Mouse (Mus musculus) lung, embryonic 15.5 days (tissue): ENCODE measurements around the gene Dpf3. TPM values are rescaled to one million over a fixed set of nuclear protein-coding genes. Genes with fewer than 3 reads are reported as not detected.
A peak's percentile ranks its signal among the peaks of the same experiment; 100 is the strongest.

Experiments
- ATAC-seq: fragments of 200-750 bp; cut with Nextera tagmentation; 2 replicates; pipeline ENCODE4 v1.8.0; 2017; ENCODE audit warnings: moderate number of reproducible peaks, borderline replicate concordance; ENCODE audit not compliant: low FRiP score, low TSS enrichment; ENCODE audit errors: extremely low read depth
- H3K27ac ChIP-seq: fragments of 300-500 bp; sonication (generic); 2 replicates; pipeline ENCODE4 v1.5.1; 2015; ENCODE audit warnings: moderate library complexity, mild to moderate bottlenecking, inconsistent platforms
- H3K27me3 ChIP-seq: fragments of 300-500 bp; sonication (generic); 2 replicates; pipeline ENCODE4 v1.6.1; 2015; ENCODE audit warnings: inconsistent platforms
- H3K36me3 ChIP-seq: fragments of 300-500 bp; sonication (generic); 2 replicates; pipeline ENCODE4 v1.6.1; 2015; ENCODE audit warnings: inconsistent platforms
- H3K4me1 ChIP-seq: fragments of 300-500 bp; sonication (generic); 2 replicates; pipeline ENCODE4 v1.6.1; 2015; ENCODE audit warnings: inconsistent platforms
- H3K4me2 ChIP-seq: fragments of 300-500 bp; sonication (generic); 2 replicates; pipeline ENCODE4 v1.6.1; 2015; ENCODE audit warnings: inconsistent platforms, mild to moderate bottlenecking, moderate library complexity
- H3K4me3 ChIP-seq: fragments of 300-500 bp; sonication (generic); 2 replicates; pipeline ENCODE4 v1.5.1; 2015; ENCODE audit warnings: mild to moderate bottlenecking, inconsistent platforms
- H3K9ac ChIP-seq: fragments of 300-500 bp; sonication (generic); 2 replicates; pipeline ENCODE4 v1.6.1; 2015; ENCODE audit warnings: inconsistent platforms
- H3K9me3 ChIP-seq: fragments of 300-500 bp; sonication (generic); 2 replicates; pipeline ENCODE4 v1.6.1; 2016; ENCODE audit warnings: inconsistent platforms
- WGBS: fragments of 180-500 bp; shearing (Covaris S2); methylation state at CpG from one replicate; pipeline ENCODE4 v1.1.7; 2015; 5-methylcytosine and 5-hydroxymethylcytosine counted together
- polyA plus RNA-seq: library from polyadenylated mRNA; unstranded; fragments of >200 nt; fragmentation: Nextera tagmentation; extraction: Ambion mirVana; gene quantifications from 2 replicates; pipeline ENCODE4 v1.2.1, GENCODE M21; 2015

Gene Dpf3
- polyA plus RNA-seq, 1 experiment from 2014 or later = 3.7 TPM

GRCm38 (mm10) chr12:83405374-83406125 is 82.0 kb downstream of the Dpf3 start:
- WGBS = 84% methylated on average over 12 of the region's 12 CpGs
- no peak overlapping the region for H3K4me2 ChIP-seq
- H3K9ac ChIP-seq = no peak overlapping the region
- no peaks in the 10 kb centered on the region for H3K27me3 ChIP-seq
- no peaks in the 10 kb centered on the region for H3K4me1 ChIP-seq
- no peak for ATAC-seq
- no peaks in the 10 kb centered on the region for H3K9me3 ChIP-seq
- H3K36me3 ChIP-seq = no peaks in the 10 kb centered on the region
- no peak overlapping the region for H3K27ac ChIP-seq
- no peak overlapping the region for H3K4me3 ChIP-seq

- H3K27me3 ChIP-seq = no peaks in the 10 kb centered on the region
Measured at GRCm38 (mm10) chr12:83402270-83402669, 85.2 kb downstream of the Dpf3 start.

GRCm38 (mm10) chr12:83392011-83392410 is 95.5 kb downstream of the Dpf3 start:
- no peak overlapping the region for H3K27ac ChIP-seq
- ATAC-seq = no peak
- WGBS = 71% methylated on average over 16 of the region's 16 CpGs
- no peak overlapping the region for H3K4me2 ChIP-seq
- no peaks in the 10 kb centered on the region for H3K36me3 ChIP-seq
- no peak overlapping the region for H3K9ac ChIP-seq
- H3K4me3 ChIP-seq = no peak overlapping the region
- H3K9me3 ChIP-seq = no peaks in the 10 kb centered on the region
- no peaks in the 10 kb centered on the region for H3K27me3 ChIP-seq
- no peaks in the 10 kb centered on the region for H3K4me1 ChIP-seq

More at GRCm38 (mm10) chr12:83402270-83402669, 85.2 kb downstream of the Dpf3 start:
- Histone ChIP-seq H3K9ac (no peak overlapping the region), H3K4me2 (no peak overlapping the region), H3K4me3 (no peak overlapping the region), H3K9me3 (no peaks in the 10 kb centered on the region), H3K36me3 (no peaks in the 10 kb centered on the region), H3K4me1 (no peaks in the 10 kb centered on the region), H3K27ac (no peak overlapping the region)
- no peak for ATAC-seq
- WGBS = 48% methylated on average over 5 of the region's 5 CpGs

DNA sequence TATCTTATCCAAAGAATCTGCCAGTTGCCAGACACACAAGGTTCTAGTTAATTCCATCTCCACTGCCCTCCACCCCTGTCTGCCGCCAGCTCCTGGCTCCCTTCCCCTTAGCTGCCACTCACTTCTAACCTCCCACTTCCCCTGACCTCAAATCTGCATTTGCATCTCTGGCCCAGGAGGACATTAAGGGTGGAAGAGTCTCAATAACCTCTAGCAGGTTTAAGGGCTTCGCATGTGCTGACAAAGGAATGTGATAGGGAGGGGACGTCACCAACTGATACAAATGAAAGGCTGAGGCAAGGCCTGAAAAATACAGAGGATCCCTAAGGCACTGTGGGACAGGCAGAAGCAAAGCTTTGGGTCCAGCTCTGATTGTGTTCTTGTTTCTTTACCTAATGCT is 100.0 kb downstream of the Dpf3 start:
- WGBS = 37% methylated on average over 3 of the region's 3 CpGs
- no peak for ATAC-seq
- H3K4me2 ChIP-seq = no peak overlapping the region
- H3K9me3 ChIP-seq = no peaks in the 10 kb centered on the region
- H3K27me3 ChIP-seq = no peaks in the 10 kb centered on the region
- H3K9ac ChIP-seq = no peak overlapping the region
- H3K36me3 ChIP-seq = no peaks in the 10 kb centered on the region
- no peaks in the 10 kb centered on the region for H3K4me1 ChIP-seq
- no peak overlapping the region for H3K27ac ChIP-seq
- no peak overlapping the region for H3K4me3 ChIP-seq

GRCm38 (mm10) chr12:83381072-83381471 is 106.4 kb downstream of the Dpf3 start:
- Histone ChIP-seq H3K27me3 (no peaks in the 10 kb centered on the region), H3K9ac (no peak overlapping the region), H3K4me2 (no peak overlapping the region), H3K36me3 (no peaks in the 10 kb centered on the region), H3K27ac (no peak overlapping the region), H3K9me3 (no peaks in the 10 kb centered on the region), H3K4me3 (no peak overlapping the region), H3K4me1 (no peaks in the 10 kb centered on the region)
- 75% methylated on average over 7 of the region's 7 CpGs for WGBS
- no peak for ATAC-seq

DNA sequence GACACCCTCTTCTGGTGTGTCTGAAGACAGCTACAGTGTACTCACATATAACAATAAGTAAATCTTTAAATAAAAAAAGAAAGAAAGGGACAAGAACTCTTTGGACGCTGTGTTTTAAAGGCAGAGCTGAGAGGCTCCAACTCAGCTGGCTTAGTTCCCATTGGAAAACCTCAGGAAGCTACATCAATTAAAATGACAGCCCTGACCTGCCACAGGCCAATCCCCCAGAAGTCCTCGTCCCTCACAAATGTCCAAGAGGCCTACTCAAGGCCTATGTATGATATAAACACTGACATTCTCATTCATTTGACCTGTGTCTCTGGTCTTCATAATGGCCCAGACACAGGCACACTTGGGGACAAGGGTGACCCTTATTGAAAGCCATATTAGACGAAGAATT is 107.5 kb downstream of the Dpf3 start:
- H3K27ac ChIP-seq = no peak overlapping the region
- no peak for ATAC-seq
- H3K27me3 ChIP-seq = no peaks in the 10 kb centered on the region
- H3K4me2 ChIP-seq = no peak overlapping the region
- H3K9me3 ChIP-seq = no peaks in the 10 kb centered on the region
- no peaks in the 10 kb centered on the region for H3K36me3 ChIP-seq
- H3K4me1 ChIP-seq = no peaks in the 10 kb centered on the region
- 47% methylated on average over 3 of the region's 3 CpGs for WGBS
- H3K4me3 ChIP-seq = no peak overlapping the region
- H3K9ac ChIP-seq = no peak overlapping the region

DNA sequence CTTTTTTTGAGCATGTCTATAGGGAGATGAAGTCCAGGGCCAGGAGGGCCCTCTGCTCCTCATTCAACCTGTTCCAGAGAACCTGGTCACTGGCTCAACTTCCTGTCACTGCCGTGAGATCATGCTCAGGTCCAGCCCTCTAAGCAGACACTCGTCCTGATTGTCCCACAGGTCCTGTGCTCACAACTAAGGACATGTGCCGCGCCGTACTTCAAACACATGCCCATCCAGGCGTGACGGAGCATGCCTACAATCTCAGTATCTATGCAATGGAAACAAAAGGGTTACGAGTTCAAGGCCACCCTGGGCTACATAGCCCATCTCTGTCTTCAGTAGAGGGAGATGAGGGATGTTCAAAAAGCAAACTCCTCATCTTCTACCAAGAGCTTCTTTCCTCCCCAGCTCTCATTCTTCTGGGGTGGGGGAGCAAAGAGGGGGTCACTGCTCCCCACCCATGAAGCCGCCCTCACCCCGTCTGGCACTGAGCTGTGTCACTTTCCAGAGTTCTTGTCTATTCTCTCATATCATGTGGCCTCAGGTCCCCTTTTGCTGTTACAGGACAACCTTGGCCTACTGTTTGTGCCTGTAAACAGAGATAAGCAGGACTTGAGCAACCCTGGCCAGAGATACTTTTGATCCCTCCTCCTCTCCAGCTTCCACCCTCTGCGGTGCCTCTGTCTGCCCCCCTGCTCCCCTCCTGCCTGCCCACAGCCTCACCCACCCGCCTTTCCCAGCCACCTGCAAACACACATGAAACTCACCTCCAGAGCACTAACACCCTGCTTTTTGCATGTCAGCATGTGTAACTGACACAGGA is 112.3 kb downstream of the Dpf3 start:
- Histone ChIP-seq H3K9me3 (no peaks in the 10 kb centered on the region), H3K27me3 (no peaks in the 10 kb centered on the region), H3K4me2 (no peak overlapping the region), H3K4me1 (no peaks in the 10 kb centered on the region), H3K36me3 (no peaks in the 10 kb centered on the region), H3K9ac (no peak overlapping the region), H3K27ac (no peak overlapping the region), H3K4me3 (no peak overlapping the region)
- ATAC-seq = peak; percentile 44; the same call in 1 of the 2 replicates
- 65% methylated on average over 12 of the region's 12 CpGs for WGBS

DNA sequence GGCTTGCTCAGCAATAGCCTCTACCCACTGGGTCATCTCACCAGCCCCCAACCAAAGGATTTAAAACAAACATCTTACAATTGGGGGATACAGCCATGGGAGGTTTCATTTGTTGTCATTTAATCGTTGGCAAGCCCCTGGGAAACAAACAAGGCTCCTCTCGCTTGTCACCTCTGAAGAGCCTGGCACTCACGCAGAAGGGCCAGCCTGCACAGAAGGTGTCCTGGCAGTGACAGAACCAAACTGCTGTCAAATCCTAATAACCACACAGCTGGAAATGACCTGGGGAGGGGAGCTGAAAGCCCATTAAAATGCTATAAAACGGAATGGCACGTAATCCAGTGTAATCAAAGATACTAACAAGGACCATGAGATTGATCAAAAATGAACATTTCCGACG is 114.4 kb downstream of the Dpf3 start:
- 56% methylated on average over 7 of the region's 7 CpGs for WGBS
- Histone ChIP-seq H3K4me1 (no peaks in the 10 kb centered on the region), H3K27ac (no peak overlapping the region), H3K4me2 (no peak overlapping the region), H3K9me3 (no peaks in the 10 kb centered on the region), H3K36me3 (no peaks in the 10 kb centered on the region), H3K9ac (no peak overlapping the region), H3K27me3 (no peaks in the 10 kb centered on the region), H3K4me3 (no peak overlapping the region)
- no peak for ATAC-seq

DNA sequence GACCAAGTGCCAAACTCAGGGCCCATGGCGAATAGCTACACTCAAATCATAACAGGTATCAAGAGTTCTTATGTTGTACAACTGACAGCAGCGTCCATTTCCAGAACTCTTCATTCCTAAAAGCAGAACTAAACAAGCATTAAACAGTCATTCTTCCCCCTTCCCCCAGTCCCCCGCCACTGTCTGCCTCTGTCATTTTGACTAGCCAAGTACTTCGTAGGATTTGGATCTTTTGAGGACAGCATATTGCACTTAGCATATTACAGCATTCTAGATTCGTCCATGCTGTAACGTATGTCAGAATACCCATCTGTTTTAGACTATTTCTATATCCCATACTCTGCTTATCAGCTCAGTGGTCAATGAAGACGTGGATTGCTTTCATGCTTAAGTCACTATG is 115.2 kb downstream of the Dpf3 start:
- Histone ChIP-seq H3K4me1 (no peaks in the 10 kb centered on the region), H3K27ac (no peak overlapping the region), H3K27me3 (no peaks in the 10 kb centered on the region), H3K4me2 (no peak overlapping the region), H3K9ac (no peak overlapping the region), H3K9me3 (no peaks in the 10 kb centered on the region), H3K36me3 (no peaks in the 10 kb centered on the region), H3K4me3 (no peak overlapping the region)
- WGBS = 86% methylated on average over 7 of the region's 7 CpGs
- no peak for ATAC-seq

DNA sequence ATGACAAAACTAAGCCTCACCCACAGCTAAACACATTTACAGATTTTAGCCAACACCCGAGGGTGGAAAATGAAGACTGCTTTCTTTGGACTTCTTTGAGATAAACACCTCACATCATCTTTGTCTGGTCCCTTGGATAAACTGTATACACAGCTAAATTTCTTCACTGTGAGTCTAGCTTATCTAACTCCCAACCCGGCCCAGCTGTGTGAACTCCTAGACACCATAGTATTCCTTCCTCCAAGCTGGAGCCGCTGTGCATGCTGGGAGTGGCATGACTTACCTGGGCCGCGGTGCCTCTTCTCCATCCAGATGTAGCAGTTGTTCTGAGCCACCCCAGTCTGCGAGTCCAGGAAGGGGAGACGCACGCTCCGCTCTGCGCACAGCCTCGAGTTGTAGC is 117.3 kb downstream of the Dpf3 start:
- ATAC-seq = no peak
- Histone ChIP-seq H3K4me1 (no peaks in the 10 kb centered on the region), H3K4me2 (no peak overlapping the region), H3K9me3 (no peaks in the 10 kb centered on the region), H3K9ac (no peak overlapping the region), H3K4me3 (no peak overlapping the region), H3K27me3 (no peaks in the 10 kb centered on the region), H3K36me3 (no peaks in the 10 kb centered on the region), H3K27ac (no peak overlapping the region)
- 81% methylated on average over 11 of the region's 11 CpGs for WGBS

- Histone ChIP-seq H3K4me1 (no peaks in the 10 kb centered on the region), H3K36me3 (no peaks in the 10 kb centered on the region), H3K9me3 (peaks cover 4% of the 10 kb centered on the region; the same call in 1 of the 2 replicates), H3K4me3 (no peak overlapping the region), H3K4me2 (no peak overlapping the region), H3K9ac (no peak overlapping the region), H3K27me3 (no peaks in the 10 kb centered on the region), H3K27ac (no peak overlapping the region)
- ATAC-seq = no peak
- WGBS = 89% methylated on average over 5 of the region's 5 CpGs
Measured at GRCm38 (mm10) chr12:83369416-83369815, 118.1 kb downstream of the Dpf3 start.

- Histone ChIP-seq H3K36me3 (no peaks in the 10 kb centered on the region), H3K9ac (no peak overlapping the region), H3K4me1 (no peaks in the 10 kb centered on the region), H3K9me3 (peaks cover 4% of the 10 kb centered on the region; the same call in 1 of the 2 replicates), H3K4me2 (no peak overlapping the region), H3K27ac (no peak overlapping the region), H3K27me3 (no peaks in the 10 kb centered on the region), H3K4me3 (no peak overlapping the region)
- ATAC-seq = no peak
- WGBS = 77% methylated on average over 1 of the region's 1 CpGs
Measured at GRCm38 (mm10) chr12:83367486-83367885, 120.0 kb downstream of the Dpf3 start.
